Mouse (Mus musculus) ES-Bruce4 (cell line): Measurements from ENCODE around the gene Cd81.

Experiments used
- CTCF ChIP-seq: IDR thresholded peaks from one replicate; pipeline ENCODE4 v1.8.1; 2011; ENCODE audit warnings: low read depth, low read length
- POLR2A ChIP-seq: IDR thresholded peaks from one replicate; pipeline ENCODE4 v1.8.1; 2011; ENCODE audit warnings: low read length; ENCODE audit not compliant: insufficient read depth

GRCm38 (mm10) chr7:143067897-143068296 is 15.4 kb downstream of the Cd81 start:
- TF ChIP-seq CTCF: no peak
- no peak for TF ChIP-seq POLR2A
